Mouse (Mus musculus): ENCODE data around the gene Anapc4.

Gene Anapc4

DNA sequence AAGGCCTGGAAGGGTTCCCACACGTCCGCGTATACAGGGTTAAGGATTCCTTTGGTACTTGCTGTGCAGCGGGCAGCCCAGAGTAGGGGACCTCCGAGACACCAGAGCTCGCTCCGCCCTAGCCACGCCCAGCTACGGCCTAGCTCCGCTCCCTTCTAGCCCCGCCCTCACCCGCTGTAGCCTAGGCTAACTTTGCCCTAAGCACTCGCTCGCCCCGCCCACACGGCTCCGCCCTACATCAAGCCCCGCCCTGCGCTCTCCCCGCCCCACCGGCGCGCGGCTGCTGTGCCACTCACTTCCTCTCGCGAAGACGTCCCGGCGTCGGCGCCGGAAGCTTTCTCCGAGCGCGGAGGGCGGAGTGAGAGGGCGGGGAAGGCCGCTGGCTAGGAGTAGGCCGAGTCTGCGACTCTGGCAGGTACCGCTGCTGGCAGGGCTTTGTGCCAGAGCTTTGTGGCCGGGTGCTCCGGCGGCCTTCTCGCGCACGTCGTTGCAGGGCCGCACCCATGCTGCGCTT is at the start of gene Anapc4:
TSS of gene Anapc4 (plus strand) at position 252 of the 514 bp plus-strand sequence.
- peak; percentile 99 for DNase-seq (ENCODE audit: low spot score)

DNA sequence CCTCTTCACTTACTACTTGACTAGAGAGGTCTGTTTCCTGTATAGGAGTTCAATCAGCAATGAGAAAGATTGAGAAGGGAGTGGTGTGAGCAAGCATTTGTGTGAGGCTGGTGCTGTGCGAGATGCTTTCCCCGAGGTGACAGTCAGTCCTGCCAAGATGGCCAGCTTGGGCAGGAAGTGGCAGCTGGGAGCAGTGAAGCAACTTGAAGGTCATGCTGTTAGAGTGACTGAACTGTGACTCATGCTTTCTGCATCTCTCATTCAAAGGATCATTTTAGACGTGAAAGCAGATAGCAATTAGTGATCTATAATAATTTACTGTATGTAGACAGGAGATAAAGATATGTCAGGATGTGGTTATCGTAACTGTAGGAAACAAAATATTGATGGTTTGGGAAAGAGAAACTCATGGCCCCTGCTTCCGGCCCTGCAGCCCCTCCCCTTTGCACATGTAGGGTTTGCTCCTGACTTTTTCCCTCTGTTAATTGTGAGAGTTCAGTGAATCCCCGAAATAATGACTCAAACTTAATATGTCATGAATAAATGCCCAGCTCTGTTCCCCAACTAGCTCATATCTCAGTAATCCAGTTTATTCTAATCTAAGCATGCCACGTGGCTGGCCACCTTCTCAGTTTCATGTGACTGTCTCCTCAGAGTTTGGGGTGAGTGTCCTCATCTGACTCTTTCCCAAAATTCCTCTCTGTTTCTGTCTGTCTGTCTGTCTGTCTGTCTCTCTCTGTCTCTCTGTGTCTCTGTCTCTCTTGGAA is 47.1 kb upstream of the Anapc4 start:
- no peak for DNase-seq (ENCODE audit: low spot score)

DNA sequence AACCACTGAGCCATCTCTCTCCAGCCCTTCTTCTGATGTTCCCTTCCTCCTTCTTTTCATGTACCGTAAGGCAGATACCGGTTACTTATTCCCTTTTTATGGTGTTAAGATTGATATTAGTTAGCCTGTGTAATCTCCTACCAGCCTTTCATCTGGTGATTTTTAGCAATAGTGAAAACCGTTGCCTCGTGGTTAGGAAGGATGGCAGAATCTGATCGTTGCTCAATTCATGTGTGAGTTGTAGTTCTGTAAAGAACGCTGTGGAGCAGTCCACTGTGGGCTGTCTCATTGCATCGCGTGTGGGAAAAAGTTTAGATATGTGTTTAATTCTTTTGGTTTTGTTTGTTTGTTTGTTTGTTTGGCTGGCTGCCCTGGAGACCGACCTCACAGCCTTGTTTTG is 40.6 kb upstream of the Anapc4 start:
- no peak for DNase-seq (ENCODE audit: low spot score)

DNA sequence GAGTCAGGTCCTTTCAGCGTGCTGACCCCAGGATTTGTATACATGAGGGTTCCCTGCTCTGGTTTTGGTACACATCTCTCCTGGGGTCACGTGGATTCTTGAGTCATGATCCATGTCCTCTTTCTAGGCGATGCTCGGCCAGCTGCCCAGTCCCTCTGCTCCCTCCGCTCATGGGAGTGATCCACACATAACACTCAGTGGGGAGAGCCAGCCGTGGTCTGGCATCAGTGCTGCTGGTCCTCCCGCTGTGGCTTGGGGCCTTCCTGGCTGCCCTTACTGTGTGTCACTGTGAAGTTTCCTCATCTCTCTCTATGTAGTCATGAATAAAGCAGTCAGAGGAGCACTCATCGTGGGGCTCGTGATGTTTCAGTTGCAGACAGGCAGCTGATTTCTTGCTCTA is 39.7 kb upstream of the Anapc4 start:
- DNase-seq (ENCODE audit: low spot score): no peak

DNA sequence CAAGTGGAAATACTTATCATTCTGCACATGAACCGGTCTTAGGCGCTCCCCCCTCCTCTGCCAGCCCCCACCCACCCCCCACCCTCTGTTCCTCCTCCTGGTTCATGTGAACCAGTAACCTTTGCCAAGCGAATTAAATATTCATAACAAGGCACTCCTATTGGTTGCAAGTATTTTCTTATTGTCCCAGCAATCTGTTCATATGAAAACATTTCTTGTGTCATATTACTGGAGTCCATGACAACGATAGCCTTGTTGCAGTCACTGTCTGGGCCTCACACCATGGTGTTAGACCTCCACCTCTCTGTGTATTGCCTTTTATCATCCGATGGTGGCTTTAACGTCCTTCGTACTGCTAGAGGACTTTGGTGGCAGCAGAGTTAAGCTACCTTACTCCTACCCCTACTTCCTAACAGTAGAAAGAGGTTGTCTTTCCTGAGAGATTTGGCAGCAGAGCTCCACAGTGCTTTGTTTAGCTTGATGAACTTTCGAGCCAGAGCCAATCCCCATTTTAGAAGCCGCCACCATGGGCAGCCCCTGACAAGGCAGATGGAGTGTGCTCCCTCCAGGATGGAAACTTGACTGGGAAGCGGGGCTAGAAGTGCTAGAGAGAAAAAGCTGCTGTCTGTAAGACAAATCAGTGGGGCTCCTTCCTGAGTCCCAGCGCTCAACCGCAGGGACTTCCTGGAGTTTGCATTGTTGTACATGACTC is 34.4 kb upstream of the Anapc4 start:
- no peak for DNase-seq (ENCODE audit: low spot score)

DNA sequence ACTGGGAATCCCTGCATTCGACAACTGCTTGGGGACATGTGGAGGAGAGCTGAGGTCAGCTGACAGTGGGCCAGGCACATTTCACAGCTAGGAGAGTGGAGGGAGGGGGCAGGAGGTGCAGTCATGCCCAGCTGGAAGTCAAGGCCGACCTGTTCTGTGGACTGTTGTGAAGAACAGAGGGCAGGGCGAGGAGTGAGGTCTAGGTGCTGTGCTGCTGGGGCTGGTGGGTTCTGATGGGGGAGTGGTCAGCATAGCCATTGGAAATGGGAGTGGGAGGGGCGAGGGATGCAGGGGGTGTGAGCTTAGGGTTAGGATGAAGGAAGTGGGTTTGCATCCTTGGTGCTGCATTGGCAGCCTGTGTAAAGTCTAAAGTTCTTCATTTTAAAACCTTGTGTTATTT is 28.0 kb upstream of the Anapc4 start:
- DNase-seq (ENCODE audit: low spot score): no peak

DNA sequence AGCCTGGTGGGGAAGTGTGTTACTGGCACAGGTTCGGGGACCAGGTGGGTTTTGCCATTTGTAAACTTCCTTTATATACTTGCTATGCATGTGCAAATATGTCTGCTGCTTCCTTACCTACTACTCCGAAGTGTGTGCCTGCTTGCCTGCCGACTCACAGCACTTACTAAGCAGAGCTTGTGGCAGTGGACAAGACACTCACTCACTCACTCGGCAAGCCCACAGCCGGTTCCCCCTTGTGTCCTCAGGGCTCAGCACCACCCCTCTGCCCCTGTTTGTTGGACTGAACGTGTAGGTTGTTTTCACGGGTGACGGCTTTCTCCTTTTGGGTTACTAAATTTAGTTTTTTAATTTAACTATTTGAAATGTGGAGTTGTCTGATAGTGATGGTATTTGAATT is 27.5 kb upstream of the Anapc4 start:
- DNase-seq (ENCODE audit: low spot score): no peak

DNA sequence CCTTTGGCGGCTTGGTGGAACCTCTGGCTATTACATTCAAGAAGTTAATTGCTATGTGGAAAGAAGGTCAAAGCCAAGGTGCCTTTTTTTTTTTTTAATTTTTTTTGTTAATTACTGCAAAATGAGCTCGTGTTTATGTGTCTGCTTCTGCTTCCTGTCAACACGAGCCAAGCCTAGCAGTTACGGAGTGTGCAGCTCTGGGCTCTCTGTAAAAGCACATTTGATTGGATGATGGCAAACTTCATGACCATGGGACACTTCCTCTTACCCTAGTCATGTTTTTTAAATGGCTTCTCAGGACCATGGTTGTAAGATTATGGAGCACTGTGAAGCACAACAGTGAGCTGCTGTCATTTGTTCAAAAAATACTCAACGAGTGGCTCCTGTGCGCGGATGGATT is 26.8 kb upstream of the Anapc4 start:
- DNase-seq (ENCODE audit: low spot score): no peak

DNA sequence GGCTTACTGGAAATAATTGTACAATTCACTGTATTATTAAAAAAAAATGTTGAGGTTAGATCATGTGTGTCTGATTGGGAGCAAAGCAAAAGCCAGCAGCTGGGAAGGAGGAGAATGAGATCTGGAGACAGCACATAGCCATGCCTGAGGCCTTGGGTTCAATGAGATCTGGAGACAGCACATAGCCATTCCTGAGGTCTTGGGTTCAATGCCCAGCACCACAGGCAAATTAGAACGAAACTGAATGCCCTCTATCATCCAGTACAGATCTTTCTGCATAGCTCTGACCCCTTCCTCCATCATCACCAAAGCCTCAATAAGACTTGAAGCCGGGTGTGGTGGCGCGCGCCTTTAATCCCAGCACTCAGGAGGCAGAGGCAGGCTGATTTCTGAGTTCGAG is 23.4 kb upstream of the Anapc4 start:
- no peak for DNase-seq (ENCODE audit: low spot score)

DNA sequence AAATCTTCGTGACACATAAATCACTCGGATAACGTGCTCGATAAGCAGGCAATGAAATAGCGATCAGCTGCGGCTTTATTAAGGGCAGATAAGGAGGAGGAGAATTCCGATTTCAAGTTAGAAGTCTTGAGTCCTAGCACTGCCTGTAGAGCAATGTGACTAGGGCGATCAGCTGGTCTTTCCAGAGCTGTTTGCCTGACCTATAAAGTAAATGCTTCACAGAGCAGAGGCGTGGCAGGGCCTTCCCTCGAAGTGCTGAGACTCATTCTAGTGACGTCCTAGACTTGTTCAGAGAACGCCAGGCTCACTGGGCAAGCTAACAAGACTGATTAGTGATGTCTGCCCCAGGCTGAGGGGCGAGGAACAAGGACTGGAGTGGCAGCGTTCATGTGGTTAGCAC is 22.8 kb upstream of the Anapc4 start:
- no peak for DNase-seq (ENCODE audit: low spot score)

DNA sequence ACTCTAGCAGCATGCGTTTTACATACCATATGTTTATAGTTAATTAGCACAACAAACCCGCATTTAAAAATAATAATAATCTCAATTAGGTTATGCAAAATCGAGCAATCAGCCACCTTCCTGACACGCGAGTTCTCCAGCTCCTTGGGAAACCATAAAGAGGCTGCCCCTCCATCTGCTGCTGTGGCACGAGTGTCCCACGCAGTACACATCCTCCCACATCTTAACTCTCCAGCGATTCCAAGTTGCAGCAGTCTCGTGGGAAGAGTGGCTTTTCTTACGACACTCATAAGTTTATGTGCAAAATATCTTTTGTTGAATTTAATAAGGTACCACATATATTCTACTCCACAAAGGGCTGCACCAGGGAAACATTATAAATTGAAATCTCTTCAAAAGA is 21.4 kb upstream of the Anapc4 start:
- DNase-seq (ENCODE audit: low spot score): no peak

DNA sequence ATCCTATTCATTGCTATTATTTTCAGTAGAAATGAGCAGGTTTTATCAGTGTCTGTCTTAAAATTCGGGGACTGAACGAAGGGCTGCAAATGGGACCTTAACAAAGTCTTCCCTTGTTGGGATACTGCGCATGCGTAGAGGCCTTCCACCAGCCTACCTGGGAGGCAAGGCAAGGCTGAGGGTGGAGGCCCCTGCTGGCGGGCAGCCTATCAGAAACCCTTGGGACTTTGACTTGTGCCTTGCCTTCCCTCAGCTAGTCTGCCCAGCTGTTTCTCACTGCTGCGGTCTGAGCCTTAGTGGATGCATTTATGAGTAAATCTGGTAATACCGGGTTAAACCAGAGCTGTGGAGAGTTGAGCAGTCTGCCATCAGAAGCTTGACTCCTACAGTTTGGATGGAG is 20.5 kb upstream of the Anapc4 start:
- DNase-seq (ENCODE audit: low spot score): no peak

DNA sequence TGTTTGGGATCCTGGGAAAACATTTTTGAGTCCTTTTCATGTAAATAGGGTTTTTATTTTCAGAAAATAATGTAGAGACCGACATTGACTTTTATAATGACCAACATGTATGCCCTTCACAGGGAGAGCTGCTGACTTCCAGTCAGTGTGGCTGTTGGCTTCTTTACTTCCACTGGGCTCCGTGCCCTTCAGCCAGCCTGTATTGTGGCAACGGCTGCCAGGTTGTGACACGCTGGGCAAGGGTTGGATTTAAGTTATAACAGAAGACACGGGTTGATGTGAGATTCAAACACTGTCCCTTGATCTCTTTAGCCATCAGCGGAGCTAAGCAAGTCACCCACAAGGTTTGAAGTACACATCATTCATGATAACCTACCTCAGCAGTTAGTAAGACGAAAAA is 15.1 kb upstream of the Anapc4 start:
- no peak for DNase-seq (ENCODE audit: low spot score)

DNA sequence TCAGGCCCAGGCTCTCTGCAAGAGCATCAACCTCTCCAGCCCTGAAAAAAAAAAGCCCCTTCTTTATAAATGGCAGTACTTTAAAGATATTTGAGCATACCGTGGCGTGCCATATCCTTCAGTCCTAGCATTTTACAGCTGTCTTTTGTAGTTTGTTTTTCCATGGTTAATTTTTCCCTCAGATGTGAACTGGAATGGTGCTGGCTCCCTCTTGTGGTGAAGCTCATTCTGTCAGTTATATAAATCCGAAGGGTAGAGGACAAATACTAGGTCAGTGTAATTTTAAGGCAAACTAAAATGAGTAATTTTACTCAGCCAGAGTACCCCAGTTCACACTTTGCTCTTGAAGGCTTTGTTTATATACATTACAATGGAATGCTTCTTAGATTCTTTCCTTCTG is 12.1 kb upstream of the Anapc4 start:
- no peak for DNase-seq (ENCODE audit: low spot score)

DNA sequence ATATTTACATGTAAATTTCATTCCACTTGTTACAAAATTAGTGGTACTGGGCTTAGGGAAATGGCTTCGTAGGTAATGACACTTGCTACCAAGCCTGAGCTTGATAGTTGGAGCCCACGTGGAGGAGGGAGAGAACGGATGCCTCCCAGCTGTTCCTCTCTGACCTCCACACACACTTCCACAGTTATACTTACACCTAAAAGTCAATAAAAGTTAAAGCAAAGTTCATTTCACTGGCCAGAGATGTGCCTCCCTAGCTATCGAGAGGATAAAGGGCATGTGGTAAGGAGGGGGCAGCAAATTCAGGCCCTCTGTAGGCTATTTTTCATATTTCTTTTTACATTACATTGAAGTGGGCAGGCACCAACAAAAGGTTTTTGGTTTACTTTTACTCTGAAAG is 5.9 kb upstream of the Anapc4 start:
- DNase-seq (ENCODE audit: low spot score): no peak

DNA sequence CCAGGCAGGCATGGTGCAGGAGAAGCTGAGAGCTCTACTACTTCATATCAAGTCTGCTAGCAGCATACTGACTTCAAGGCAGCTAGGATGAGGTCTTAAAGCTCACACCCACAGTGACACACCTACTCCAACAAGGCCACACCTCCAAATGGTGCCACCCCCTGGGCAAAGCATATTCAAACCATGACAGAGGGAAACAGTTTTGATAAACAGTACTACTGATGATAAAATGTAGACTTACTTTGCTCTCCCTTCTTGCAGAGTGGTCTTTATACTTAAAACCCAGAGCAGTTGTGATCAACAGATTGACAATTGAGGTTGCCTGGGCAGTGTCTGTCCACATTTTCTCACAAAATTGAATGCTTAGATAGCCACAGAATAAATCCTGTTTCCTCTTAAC is 807 bp upstream of the Anapc4 start:
- DNase-seq (ENCODE audit: low spot score): no peak

DNA sequence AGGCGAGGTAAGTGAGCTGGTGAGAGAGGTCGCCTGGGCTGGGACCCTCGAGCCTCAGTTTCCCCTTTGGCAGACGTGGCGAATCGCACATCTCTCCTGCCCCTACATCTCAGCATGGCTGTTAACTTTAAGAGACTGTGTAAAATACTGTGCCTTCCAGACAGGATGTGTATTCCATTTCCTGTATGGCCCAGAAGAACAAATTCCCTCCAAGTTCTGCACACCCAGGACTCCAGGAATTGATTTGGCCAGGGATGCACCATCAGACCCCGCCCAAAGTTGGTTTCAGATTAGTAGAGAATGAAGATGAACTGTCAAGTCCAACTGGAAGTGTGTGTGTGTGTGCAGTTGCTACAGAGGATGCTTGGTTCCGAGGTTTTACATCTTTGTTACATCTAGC is 574 bp downstream of the Anapc4 start:
- no peak for DNase-seq (ENCODE audit: low spot score)

DNA sequence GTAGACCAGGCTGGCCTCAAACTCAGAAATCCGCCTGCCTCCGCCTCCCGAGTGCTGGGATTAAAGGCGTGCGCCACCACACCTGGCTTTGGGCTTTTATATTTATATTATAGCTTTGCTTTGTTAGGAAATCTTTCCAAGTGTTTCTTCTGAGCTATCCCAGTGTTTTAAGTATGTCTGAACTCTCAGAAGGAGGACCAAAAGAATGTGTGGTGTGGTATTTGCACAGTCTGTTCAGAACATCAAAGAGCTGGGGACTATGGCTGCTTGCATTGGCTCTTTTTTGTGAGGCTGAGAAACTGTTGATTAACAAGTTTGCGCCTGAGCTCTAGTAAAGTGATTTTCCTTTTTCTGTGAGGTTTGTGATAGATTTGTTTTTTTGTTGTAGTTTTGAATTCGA is 10.5 kb downstream of the Anapc4 start:
- DNase-seq (ENCODE audit: low spot score): no peak

DNA sequence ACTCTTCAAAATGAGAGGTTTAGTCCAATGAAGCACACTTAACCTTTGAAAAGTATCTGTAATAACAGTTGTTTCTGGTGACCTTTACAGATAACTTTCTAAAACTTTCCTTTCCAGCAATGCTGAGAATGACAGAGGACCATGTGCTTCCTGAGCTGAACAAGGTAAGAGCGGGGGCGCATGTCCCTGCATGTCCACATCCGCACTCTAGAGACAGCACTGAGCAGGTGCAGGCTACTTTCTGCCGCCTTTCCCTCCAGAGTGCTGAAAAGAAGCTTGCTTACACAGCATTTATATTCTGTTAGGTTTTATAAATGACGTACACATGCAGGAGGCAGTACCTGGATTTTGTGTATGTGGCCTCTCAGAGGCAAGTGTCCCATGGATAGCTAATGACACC is 21.9 kb downstream of the Anapc4 start:
- DNase-seq (ENCODE audit: low spot score): no peak

DNA sequence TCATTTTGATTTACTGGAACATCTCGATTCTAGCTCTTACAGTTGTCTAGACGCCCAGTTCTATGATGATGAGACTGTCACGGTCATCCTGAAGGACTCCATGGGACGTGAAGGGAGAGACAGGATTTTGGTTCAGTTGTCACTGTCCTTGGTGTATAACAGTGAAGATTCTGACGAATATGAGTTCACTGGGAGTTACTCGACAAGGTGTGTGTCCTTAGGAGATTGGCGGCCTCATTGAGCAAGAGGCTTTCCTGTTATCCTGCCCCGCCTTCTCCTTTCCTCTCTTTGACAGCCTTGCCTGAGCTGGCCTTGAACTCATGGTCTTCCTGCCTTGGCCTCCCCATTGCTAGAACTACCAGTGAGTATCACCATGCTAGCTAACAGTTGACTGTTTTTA is 30.6 kb downstream of the Anapc4 start:
- DNase-seq (ENCODE audit: low spot score): no peak

DNA sequence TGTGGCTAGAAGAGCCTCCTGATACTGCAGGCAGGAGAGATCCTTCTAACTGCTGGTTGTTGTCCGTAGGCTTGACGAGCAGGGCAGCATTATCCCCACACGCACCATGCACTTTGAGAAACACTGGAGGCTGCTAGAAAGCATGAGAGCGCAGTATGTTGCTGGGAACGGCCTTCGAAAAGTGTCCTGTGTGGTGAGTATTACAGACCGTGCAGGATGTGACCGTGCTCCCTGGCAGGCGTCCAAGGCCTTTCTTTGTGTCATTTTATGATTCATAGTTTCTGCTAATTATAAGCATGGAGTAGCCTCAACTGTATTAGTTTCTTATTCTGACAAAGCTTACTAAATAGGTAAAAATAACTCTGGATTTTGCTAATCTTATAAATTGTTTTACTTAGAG is 32.0 kb downstream of the Anapc4 start:
- peak; percentile 65 for DNase-seq (ENCODE audit: low spot score)

DNA sequence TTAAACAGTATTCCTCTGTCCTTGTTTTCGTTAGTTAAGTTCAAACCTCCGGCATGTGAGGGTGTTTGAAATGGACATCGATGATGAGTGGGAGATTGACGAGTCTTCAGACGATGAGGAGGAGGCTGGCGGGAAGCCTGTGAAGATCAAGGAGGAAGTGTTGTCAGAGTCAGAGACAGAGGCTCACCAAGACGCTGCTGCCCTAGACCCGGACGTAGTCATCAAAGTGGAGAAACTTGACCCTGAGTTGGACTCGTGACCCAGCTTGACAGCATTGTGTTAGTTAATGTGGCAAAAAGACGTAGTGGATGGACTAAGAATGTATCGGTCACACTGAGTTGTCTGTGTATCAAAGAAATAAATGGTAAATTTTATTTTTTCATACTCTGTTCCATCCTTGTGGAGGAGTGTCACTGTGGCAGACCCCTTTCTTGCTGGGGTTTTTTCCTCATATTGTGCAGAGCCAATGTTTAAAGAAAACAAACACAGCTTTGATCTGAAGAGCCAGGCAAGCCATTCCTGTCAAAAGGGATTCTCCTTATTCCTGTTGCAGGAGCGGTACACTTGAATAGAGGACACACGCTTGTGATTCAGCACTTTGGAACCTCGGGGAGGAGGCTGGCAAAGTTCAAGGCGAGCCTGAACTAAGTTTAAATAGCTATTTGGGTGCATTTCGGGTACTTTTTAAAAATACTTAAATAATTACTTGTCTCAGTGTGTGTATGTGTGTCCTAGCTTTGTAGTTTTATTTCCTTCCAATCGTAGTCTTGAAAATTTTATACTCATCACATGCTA is 32.7 kb downstream of the Anapc4 start:
- DNase-seq (ENCODE audit: low spot score): no peak
